Mouse (Mus musculus) cerebellum, adult 11-12 months (tissue): ENCODE results near the gene St6gal1.
A peak's percentile ranks its signal among the peaks of the same experiment; 100 is the strongest.
"Not testable (repeated sequence)": the region's sequence is repeated elsewhere in the genome, so short reads cannot be mapped to it uniquely, and the experiment has no call there.

ENCODE experiments used
- DNase-seq: peaks from one replicate; pipeline ENCODE4 v3.0.0; 2022

Gene St6gal1

DNA sequence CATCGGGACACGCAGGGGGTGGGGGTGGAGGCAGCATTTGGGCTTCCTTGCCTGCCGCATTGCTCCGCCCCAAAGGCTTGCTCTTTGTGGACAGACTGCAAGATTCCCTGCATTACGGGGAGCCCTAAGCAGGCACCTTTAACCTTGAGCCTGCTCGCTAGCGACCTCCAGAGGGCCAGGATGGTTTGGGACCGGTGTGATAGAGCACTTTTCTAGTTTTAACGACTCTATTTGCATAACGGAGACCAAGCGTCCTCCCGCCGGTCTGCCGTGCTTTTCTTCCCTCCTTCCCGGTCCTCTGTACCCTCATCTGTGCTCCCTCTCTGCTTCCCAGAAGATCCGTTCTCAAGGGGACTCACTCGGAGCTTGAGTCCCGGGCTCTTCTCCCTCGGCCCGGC is at the start of gene St6gal1:
TSS of gene St6gal1 (plus strand) at position 70 of the 398 bp plus-strand sequence.
- DNase-seq: peak; percentile 25

DNA sequence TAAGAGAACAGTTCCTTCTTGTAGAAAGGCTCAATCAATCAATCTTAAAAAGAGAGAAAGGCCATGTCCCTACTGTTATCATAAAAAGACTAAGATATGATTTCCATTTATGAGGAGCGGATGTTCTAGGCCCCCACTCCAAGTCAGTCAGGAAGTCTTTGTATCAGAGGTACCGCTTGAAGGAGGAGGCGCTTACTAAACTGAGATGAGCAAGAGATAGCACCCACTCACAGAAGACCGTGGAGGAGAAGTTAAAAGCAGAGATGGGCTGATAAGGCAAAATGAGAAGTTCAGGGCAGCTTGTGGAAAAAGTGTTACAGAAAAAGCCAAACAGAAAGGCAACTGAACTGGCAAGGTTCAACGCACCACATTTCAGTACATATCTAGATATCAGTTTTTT is 49.7 kb upstream of the St6gal1 start:
- no peak for DNase-seq

DNA sequence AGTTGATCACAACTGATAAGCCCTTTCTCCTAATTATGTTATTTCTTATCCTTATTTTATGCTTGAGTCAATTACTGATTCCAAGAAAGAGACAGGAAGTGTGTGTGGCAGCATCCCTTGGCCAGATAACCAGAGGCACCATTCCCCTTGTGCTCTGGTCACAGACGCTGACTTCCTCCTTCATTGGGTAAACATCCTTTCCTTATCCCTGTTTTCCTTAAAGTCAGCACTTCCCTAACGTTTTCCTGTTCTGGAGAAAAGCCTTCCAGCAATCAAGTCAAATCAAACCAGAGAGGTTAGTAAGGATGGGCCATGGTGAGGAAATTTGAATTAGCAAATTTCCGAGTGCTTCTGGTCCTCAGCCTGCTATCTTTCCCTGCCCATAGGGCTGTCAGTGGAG is 48.6 kb upstream of the St6gal1 start:
- DNase-seq: no peak

DNA sequence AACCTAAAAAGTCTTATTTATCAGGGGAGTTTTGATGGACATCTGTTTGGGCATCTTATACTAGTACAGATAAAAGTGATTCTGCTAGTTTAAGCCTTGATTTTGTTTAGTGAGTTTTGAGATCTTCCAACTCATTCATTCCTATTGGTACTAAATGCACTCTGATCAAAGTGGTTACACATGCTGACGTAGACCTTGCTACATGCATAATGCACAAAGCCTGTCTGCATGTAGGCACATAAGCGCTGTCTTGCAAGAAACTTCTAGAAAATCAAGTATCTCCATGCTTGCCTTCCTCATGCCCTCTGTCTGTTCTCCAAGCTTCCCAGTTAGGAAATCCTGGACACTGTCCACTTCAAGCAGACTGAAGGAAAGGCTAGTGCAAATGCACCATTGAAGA is 46.7 kb upstream of the St6gal1 start:
- DNase-seq: no peak

DNA sequence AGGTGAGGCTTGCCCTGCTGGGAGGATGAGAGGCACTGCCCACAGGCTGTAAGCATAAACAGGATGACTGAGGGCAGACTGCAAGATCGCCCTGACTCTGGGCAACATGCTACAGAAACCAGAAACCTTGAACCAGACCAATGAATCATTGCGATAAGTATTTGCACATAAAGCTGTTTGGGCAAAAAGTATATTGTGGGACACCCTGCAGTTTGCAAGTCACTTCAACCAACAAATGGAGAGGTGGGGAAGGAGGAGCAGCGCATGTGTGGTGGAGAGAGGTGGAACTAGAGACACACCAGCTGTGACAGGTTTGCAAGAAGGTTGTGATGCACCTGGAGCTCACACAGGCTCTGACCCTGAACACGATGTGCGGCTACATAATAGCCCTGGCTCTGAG is 45.7 kb upstream of the St6gal1 start:
- DNase-seq: no peak

DNA sequence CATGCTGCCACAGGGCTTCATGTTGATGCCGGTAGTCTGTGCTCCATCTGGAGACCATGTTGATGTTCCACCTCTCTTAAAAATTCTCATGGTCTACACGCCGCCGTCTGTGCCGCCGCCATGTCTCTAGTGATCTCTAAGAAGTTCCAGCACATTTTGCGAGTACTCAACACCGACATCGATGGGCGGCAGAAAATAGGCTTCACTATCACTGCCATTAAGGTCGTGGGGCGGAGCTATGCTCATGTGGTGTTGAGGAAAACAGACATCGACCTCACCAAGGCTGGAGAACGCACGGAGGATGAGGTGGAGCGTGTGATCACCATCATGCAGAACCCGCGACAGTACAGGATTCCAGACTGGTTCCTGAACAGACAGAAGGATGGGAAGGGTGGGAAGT is 45.1 kb upstream of the St6gal1 start:
- DNase-seq: not testable (repeated sequence)

DNA sequence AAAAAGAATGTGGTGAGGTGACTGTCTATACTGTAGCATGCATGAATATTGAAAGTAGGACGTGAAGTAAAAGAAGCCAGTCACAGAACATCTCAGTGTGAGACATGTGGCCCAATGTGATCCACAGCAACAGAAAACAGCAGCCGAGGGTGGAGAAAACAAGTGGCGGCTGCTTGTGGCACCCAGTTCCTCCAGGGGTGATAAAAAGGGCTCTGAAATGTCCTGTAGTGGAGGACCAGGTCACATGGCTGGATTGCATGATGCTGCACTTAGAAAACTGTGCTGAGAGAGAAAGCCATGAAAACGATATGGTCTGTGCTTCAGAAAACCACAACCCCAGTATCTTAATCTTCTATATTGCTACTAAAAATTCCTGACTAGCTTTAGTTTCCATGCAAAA is 43.5 kb upstream of the St6gal1 start:
- DNase-seq: no peak

DNA sequence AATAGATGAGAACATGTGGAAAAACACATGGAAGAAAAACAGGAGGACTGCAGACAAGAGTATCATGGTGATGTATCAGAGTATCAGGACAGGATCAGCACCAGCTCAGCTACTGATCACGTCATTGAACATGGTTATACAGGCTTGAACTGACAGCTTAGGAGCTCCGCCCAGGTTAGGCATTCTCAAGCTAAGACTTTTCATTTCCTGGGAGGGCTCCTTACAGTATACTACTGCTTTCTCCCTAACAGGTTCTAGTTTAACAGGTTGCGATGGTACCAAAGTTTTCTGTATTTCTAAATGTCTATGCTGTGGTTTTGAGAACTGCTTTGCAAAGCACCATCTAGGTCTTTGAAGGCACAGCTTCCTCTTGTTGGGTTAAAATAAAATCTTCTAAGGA is 43.1 kb upstream of the St6gal1 start:
- DNase-seq: no peak

DNA sequence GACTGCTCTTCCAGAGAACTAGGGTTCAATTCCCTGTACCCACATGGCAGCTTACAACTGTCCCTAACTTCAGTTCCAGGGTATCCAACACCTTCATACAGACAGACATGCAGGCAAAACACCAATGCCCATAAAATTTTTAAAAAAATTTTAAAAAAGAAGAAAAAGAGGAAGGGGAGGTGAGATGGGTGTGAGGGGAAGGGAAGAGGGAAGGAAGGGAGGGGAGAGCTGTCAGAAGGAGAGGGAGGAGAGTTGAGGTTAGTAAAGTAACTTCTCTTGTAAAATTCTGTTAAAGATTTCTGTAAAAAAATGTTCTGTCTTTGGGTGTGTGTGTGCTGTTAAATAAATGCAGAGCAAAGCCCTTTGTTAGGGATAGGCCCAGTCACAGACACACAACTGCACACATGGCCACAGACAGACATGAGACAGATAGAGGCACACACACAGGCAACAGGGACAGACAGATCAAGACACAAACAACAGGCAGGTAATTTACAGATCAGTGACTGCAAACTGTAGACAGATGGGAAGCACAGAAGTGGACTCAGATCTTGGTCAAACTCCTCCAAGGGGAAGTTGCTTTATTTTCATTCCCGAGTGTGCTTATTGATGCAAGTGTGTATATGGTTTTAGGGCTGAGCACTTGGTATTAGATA is 42.5 kb upstream of the St6gal1 start:
- DNase-seq: no peak

DNA sequence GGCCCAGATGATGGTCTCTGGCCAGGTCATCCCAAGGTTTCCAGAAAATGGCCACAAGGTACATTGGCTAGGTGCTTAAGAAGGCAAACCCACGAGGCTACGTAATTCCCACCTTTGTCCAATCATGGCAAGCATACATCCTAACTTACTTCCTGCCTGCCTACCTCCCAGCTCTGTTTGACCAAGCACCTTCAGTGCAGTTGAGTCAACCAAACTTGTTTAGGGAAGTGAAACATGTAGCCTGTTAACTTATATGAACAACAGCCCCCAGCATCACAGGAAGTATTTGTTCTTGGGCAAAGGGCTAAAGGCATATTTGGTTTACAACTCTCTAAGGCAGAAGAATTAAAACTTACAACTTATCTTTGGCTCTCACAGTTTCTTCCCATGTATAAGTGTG is 38.7 kb upstream of the St6gal1 start:
- DNase-seq: no peak

DNA sequence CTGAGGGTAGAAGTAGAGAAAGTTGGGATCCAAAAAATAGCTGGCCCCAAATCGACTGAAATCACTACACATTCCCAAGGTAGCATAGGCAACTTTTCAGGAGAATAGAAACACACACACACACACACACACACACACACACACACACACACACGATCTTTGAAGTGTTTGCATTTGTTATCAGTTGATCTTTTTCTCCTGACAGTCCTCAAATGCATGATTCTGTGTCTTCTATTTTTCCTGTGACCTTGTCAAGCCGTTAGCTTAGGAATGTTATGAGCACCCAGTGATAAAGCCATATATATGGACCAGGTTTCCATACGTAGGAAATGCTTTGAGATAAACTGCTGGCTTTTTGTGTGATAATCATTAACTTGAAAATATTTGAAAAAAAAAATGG is 38.1 kb upstream of the St6gal1 start:
- DNase-seq: no peak

DNA sequence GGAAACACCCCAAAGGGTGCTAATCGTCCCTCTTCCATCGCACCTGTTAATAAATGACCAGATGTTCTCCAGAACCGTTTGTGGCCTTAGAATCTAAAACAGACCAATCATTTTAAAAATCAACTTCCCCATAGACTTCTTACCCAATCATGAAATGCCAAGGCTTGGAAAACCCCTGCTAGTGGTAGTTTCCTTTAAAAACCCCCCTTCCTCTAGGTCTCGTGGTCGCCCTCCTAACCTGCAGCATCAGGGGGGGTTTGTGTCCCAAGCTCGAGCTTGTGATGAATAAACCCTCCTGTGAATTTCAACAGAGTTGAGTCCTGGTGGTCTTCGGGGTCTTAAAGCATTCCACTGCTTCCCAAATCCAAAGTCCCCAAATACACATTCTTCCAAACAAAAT is 36.6 kb upstream of the St6gal1 start:
- DNase-seq: no peak

DNA sequence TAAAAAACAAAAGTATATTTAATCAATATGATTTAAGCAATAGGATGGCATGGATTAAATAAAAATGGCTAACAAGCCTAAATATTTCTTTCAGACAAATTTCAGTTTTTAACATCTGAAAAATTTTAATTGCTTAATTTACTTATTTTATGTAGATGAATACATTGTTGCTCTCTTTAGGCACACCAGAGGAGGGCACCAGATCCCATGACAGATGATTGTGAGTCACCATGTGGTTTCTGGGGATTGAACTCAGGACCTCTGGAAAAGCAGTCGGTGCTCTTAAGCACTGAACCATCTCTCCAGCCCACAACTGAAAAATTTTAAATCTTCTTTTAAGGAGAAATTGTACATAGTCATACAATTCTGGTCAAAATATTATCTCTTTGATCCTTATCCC is 34.9 kb upstream of the St6gal1 start:
- no peak for DNase-seq

DNA sequence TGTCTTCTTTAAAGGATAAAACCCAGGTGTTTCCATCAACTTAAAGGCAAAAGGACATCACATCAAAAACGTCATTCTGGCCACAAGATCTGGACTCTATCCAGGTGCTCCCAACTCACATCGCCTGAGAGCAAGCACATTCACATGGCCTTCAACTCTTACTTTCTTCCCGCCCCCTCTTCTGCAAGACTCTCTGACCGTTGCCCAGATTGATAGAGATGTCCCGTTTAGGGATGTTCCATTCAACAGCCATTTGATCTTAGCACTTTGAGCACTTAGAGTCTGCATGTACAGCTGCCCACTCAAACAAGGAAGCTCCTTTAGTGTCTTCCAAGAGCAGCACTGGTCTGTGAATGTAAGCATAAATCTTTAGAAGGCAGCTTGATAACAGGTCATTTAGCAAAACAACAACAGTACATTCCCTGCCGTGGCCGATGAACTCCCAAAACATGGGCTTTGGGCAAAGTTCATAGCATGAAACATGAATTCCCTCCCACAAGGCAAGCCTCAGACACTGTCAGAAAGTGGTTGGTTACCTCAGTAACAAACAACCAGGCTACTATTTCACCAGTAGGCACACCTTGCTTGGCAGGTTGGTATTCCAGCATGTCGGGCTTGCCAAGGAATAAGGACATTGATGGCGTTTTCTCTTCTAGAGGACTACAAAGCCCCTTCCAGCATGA is 32.8 kb upstream of the St6gal1 start:
- no peak for DNase-seq

DNA sequence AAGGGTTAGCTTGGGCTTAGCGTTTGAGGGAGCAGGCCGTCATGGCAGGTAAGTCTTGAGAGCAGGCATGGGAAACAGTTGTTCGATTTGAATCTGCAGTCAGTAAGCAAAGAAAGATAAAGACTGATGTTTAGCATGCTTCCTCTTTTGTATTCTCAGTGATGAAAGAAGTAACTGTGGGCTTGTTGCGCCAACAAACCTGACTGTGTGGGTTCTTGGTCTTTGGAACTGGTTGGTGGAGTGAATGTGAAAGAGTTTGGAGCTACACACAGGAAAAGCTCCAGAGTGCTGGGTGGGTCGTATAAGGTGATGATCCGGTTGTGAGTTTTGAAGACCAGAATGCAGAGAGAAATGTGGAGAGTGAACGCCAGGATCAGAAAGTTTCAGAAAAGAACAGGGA is 28.9 kb upstream of the St6gal1 start:
- DNase-seq: no peak

DNA sequence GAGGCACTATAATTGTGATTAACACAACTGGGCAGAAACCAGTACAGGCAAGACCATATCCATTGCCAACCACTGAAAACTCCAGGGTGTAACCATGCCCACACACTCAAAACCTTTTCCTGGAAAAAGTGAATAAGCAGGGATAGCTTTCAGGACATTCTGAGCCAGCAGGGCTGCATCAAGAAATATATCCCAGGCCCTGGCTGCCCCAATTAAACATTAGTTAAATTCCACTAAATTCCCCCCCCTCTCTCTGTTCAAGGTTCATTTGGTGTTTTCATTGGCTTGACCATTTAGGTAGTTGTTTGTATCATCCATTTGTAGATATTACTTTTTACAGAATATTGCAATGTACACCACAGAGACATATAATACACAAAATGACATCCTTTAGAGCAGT is 28.2 kb upstream of the St6gal1 start:
- DNase-seq: no peak

DNA sequence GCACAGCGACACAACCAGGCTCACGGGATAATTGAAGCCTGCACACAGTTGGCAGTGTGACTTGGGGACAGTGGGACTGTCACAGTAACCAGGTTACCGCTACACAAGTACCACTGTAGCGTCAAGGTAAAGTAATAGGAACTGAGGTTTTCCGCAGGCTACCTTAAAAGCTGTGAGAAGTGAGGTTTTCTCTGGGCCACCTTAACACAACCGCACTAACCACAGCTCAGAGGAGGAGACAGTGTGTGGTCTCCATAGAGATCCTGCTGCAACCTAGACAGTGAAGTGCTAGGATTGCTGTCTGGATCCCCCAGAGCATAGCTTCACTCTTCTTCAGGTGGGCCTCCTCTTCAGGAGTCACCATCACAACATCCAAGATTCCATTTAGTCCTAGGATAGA is 27.7 kb upstream of the St6gal1 start:
- DNase-seq: no peak

DNA sequence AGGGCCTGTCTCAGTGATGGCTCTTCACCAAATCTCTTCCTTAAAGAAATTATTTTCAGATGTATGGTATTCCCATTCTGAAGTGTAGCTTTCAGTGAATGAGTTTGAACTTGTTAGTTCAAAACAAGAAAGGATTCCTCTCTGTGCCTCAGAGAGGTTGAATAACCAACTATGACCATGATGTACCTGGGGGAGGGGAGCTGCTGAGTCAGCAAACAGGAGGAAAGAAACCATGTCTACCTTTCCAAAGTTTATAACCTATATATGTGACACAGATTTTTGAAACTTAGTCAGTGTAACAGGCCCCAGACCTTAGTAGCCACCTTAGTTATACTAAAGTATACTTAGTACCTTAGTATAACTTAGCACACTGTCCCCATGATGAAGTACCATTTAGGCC is 23.0 kb upstream of the St6gal1 start:
- DNase-seq: no peak

DNA sequence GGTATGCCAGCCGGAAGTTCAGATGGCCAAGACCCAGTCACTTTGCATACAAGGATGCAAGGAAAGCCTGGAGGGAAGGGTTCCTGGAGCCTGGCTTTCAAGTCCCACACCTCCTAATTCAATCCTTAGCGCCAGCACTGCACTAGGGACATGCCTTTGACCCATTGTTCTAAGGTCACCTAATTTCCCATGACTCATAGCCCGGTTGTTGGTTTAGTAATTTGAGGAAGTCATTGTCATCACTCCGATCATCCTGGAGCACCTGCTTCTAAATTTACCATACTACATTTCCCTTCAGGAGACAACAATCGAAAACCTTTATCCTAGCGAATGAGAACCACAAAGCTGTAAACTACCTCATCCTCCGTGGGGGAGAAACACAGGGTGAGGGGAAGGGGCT is 10.2 kb upstream of the St6gal1 start:
- no peak for DNase-seq

DNA sequence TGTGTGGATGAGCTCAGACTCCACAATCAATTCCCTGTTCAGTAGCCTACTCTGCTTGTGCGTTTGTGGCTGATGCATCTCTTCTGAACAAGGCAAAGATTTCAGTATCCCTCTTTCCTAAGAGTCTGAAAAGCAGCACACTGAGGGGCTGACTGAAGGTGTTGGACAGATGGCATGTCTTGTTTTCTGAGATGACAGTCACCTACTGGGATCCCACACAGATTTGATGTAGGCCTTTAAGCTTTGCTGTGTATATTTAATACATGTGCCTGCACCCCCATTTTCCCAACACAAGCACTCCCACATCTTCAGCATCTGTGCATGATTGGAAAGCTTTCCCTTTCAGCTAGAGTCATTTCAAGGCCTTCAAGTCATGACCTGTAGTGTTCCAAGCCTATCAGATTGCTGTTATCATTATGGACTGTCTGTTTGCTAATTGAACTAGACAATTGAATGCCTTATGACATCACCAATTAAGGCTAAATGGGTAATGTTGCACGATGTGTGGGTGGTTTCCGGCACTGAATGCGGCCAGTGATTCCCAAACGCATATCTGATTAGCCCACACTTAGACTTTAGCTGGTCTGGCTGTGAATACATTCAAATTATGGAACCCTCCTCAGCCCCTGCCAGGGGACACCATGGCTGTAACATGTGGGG is 9.2 kb upstream of the St6gal1 start:
- DNase-seq: no peak

DNA sequence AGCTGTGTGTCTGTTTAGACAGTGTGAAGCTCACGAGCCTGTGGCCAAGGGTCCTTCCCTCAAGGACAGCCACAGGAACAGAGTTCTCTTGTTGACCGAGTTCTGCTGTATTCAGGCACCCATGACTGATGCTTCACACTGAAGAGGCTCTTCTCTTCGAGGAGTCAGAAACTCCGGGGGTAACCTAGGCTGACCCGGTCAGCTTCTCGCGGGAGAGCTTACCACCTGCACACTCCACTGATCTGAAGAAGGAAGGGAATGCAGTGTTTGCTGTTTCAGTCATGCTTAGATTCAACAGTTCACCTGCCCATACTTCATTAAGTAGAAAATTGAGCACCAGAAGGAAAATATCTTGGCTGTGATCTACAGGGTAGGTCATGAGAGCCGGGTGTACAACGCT is 8.2 kb upstream of the St6gal1 start:
- DNase-seq: no peak

DNA sequence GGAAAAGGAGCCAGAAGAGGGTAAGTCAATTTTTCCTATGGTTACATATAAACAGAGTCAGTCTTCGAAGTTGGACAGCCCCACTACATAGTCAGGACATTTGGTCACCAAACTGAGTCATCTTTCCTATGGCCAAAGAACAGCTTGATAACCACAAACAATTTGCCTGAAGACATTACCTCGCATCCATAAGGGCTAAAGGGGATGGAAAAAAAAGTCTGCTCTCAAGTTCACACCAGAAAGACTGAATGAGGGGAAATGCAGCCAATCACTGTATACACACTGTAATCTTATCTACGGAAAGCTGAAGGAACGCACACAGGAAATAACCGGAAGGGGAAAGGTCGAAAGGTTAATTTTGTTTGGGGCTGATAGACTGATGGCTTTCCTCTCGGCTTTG is 6.2 kb upstream of the St6gal1 start:
- DNase-seq: no peak

DNA sequence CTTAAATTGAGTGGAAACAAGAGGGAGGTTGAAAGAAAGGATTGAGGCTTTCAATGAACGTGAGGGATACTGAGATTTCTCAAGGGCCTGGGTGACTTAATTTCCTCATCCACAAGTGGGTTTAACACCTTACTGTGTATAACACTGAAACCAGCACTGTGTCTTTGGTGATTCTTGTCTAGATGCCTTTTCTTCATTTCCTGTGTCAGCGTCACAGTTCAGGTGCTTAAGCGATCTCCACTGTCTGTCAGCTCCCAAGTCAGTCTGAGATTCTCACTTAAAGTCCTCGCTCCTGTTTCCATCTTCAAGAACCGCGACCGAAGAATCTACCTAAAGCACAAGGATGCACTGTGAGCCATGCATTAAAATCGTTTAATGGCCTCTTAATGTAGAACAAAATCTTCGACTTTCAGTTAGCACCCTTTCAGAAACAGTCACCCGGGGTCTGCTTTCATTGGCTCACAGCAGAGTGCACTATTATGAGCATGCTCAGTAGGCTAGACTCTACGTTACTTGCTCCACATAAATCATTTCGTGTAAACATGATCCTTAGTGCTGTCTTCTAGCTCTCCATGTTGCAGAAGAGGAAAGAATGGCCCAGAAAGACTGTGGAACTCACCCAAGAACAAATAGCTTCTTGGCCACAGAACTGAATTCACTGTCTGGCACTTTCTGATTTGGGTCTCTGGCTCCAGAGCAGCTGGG is 1.2 kb upstream of the St6gal1 start:
- DNase-seq: no peak

DNA sequence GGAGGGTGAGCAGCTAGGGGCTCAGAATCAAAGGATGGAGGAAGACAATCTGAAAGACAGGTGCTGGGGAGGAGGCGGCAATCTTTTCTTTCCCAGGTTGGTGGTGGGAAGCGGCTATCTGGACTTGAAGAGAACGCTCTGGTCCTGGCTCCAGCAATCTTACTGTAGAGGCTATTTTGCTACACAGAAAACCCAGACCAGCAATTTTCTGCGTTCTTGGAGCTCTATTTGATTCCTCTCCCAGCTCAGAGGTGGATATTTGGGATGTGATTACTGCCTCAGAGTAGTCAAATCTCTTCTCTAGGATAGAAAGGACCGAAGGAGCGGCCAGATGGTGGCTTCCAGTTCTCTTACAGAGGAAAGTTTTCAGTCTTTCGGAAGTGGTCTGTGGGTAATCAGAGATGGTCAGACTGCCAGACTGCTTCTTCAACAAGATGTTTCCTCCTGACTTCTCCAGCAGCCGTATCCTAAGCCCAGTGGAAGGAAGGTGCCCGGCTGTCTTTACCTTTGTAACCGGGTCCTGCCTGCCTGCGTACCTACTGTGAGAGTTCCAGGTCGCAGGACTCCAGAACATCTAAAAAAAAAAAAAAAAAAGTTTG is 570 bp upstream of the St6gal1 start:
- no peak for DNase-seq
